Comparison of ENCODE assay signal across 9 mouse cellular contexts in the genomic region with DNA sequence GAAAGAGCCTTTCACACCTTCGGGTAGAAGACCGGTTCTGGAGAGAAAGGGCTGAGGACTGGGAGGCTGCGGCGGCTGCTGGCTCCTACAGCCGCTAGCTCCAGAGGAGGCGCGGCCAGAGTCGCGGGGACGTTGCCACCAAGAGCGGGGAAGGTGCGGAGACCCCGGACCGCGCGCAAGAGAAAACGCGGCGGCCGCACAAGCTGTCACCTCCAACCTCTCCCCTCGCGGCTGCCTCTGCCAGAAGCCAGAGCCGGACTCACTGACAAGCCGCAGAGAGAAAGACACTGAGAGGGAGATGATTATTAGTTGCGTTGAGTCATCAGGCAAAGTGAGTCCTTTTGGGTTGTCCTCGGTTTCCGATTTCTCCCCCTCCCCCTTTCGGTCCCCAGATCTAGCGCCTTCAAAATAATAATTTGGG. TPM values are rescaled to one million over a fixed set of nuclear protein-coding genes. Genes with fewer than 3 reads are reported as not detected.
A peak's percentile ranks its signal among the peaks of the same experiment; 100 is the strongest.
DNase-seq lines count a peak whose midpoint lies in the region; ATAC-seq lines count a peak whose summit lies in the region.
"Had no signal": no experiment of that assay in that cellular context is flagged by ENCODE, and none has a peak within 500 bp of the region (broad histone marks: within the 10 kb centered on the region; RNA-seq: fewer than 3 reads in every experiment).

No protein-coding gene starts in this region.

- H3K27me3 ChIP-seq in forebrain, embryonic 11.5 days (ENCODE audit: control insufficient read depth, insufficient read depth, low read length) = peaks cover 27% of the 10 kb centered on the region
- peaks cover 67% of the 10 kb centered on the region for H3K27me3 ChIP-seq in limb, embryonic 10.5 days (ENCODE audit: low read depth, poor library complexity, severe bottlenecking)
- peaks cover 58% of the 10 kb centered on the region for H3K27me3 ChIP-seq in neural tube, embryonic 15.5 days (replicated peaks)
- H3K27me3 ChIP-seq: Patski had no signal

- WGBS in forebrain, embryonic 11.5 days = 0% methylated on average over 26 of the region's 29 CpGs
- WGBS in limb, embryonic 10.5 days = under 1% methylated on average over 29 of the region's 29 CpGs
- under 1% methylated on average over 29 of the region's 29 CpGs for WGBS in neural tube, embryonic 15.5 days

- peak overlapping the region; percentile 96 for H3K4me2 ChIP-seq in forebrain, embryonic 11.5 days (ENCODE audit: low read depth, low read length, severe bottlenecking)
- peak overlapping the region; percentile 100 for H3K4me2 ChIP-seq in neural tube, embryonic 15.5 days

- peaks cover 13% of the 10 kb centered on the region; the same call in 1 of the 2 replicates for H3K4me1 ChIP-seq in forebrain, embryonic 11.5 days (replicated peaks; ENCODE audit: control insufficient read depth, insufficient read depth, low read length)
- H3K4me1 ChIP-seq in limb, embryonic 10.5 days = peaks cover 52% of the 10 kb centered on the region
- H3K4me1 ChIP-seq in neural tube, embryonic 15.5 days = peaks cover 41% of the 10 kb centered on the region

- H3K36me3 ChIP-seq in forebrain, embryonic 11.5 days (ENCODE audit: control insufficient read depth, insufficient read depth, low read length) = no peaks in the 10 kb centered on the region
- H3K36me3 ChIP-seq in limb, embryonic 10.5 days = no peaks in the 10 kb centered on the region
- no peaks in the 10 kb centered on the region for H3K36me3 ChIP-seq in neural tube, embryonic 15.5 days

- DNase-seq in heart, adult 11 months = peak; percentile 89
- DNase-seq in heart, postnatal 14 days = no peak
- DNase-seq in ES-CJ7 (ENCODE audit: low read depth, low spot score) = peak; percentile 55
- peak; percentile 73 for DNase-seq in forebrain, embryonic 11.5 days (ENCODE audit: low spot score)
- peak; percentile 69 for DNase-seq in limb, embryonic 10.5 days (ENCODE audit: low spot score)
- DNase-seq in urinary bladder, postnatal 25 days (ENCODE audit: low spot score) = no peak
- no peak for DNase-seq in thymus, postnatal 36 days

- peak overlapping the region; percentile 90 for H3K9ac ChIP-seq in forebrain, embryonic 11.5 days (ENCODE audit: low read length)
- peak overlapping the region; percentile 42 for H3K9ac ChIP-seq in neural tube, embryonic 15.5 days (replicated peaks)

- intact Hi-C loops in heart, postnatal 14 days (cut with DNase I) = loop anchor here (10.0 kb wide), 1 partner anchor 1747 kb away; a partner anchor contains a TSS

- no peak overlapping the region for H3K27ac ChIP-seq in forebrain, embryonic 11.5 days (ENCODE audit: low read depth, low read length)
- no peak overlapping the region; the same call in 1 of the 2 replicates for H3K27ac ChIP-seq in limb, embryonic 10.5 days
- no peak overlapping the region for H3K27ac ChIP-seq in neural tube, embryonic 15.5 days (replicated peaks)

- ATAC-seq in forebrain, embryonic 11.5 days (replicated peaks; ENCODE audit: low FRiP score) = no peak
- ATAC-seq in neural tube, embryonic 15.5 days (ENCODE audit: low FRiP score) = no peak

- peak overlapping the region; percentile 76 for H3K4me3 ChIP-seq in forebrain, embryonic 11.5 days (ENCODE audit: low read depth, low read length)
- peak overlapping the region; percentile 81 for H3K4me3 ChIP-seq in limb, embryonic 10.5 days
- peak overlapping the region; percentile 58 for H3K4me3 ChIP-seq in neural tube, embryonic 15.5 days (replicated peaks)

- H3K9me3 ChIP-seq in forebrain, embryonic 11.5 days (ENCODE audit: control insufficient read depth, low read length) = no peaks in the 10 kb centered on the region
- H3K9me3 ChIP-seq in limb, embryonic 10.5 days (replicated peaks) = no peaks in the 10 kb centered on the region
- no peaks in the 10 kb centered on the region for H3K9me3 ChIP-seq in neural tube, embryonic 15.5 days (replicated peaks)

RNA-seq across cellular contexts. Expression of a gene that starts 7.0 kb away (rescaled TPM):
- under 1 TPM; 0.49 to 0.69 TPM for total RNA-seq in heart, postnatal 14 days (2021)
- polyA plus RNA-seq in forebrain, embryonic 11.5 days (2014; fragmentation: Nextera tagmentation; extraction: Ambion mirVana) = 1.5 and 1.9 TPM in 2 replicates
- 1.1 and 2.2 TPM in 2 replicates for polyA plus RNA-seq in limb, embryonic 10.5 days (2016; fragmentation: Nextera tagmentation; extraction: Ambion mirVana)
- 1.2 and 1.7 TPM in 2 replicates for polyA plus RNA-seq in neural tube, embryonic 15.5 days (2015; fragmentation: Nextera tagmentation; extraction: Ambion mirVana)

Comparison
In these comparisons a context has a peak if more than half of its experiments do, and no peak if none do; other contexts are left out.
1. DNase-seq: peak in heart, adult 11 months (single experiment), ES-CJ7 (single experiment), forebrain, embryonic 11.5 days (single experiment) and limb, embryonic 10.5 days (single experiment); none in heart, postnatal 14 days (0 of 2), urinary bladder, postnatal 25 days (single experiment) and thymus, postnatal 36 days (0 of 2).
2. Peak in every context shown above with its lines, with median percentiles within 50 percentile points of each other: H3K4me3 ChIP-seq.